Mouse (Mus musculus) neural tube, embryonic 12.5 days (tissue): ENCODE data around the gene Gm6592. TPM values are rescaled to one million over a fixed set of nuclear protein-coding genes. Genes with fewer than 3 reads are reported as not detected.
"Not testable (repeated sequence)": the region's sequence is repeated elsewhere in the genome, so short reads cannot be mapped to it uniquely, and the experiment has no call there.

ENCODE experiments used
- ATAC-seq: fragments of 200-750 bp; cut with Nextera tagmentation; 2 replicates; pipeline ENCODE4 v1.8.0; 2017; ENCODE audit warnings: low read depth, mild to moderate bottlenecking, moderate TSS enrichment, moderate library complexity; ENCODE audit not compliant: low FRiP score
- H3K27ac ChIP-seq: fragments of 300-500 bp; sonication (generic); 2 replicates; pipeline ENCODE4 v1.5.1; 2016
- H3K27me3 ChIP-seq: fragments of 300-500 bp; sonication (generic); replicated peaks from 2 replicates; pipeline ENCODE4 v1.6.1; 2016; ENCODE audit warnings: mild to moderate bottlenecking
- H3K36me3 ChIP-seq: fragments of 300-500 bp; sonication (generic); 2 replicates; pipeline ENCODE4 v1.6.1; 2016; ENCODE audit warnings: mild to moderate bottlenecking
- H3K4me1 ChIP-seq: fragments of 300-500 bp; sonication (generic); 2 replicates; pipeline ENCODE4 v1.6.1; 2016
- H3K4me2 ChIP-seq: fragments of 300-500 bp; sonication (generic); replicated peaks from 2 replicates; pipeline ENCODE4 v1.6.1; 2016; ENCODE audit warnings: mild to moderate bottlenecking
- H3K4me3 ChIP-seq: fragments of 300-500 bp; sonication (generic); 2 replicates; pipeline ENCODE4 v1.5.1; 2016
- H3K9ac ChIP-seq: fragments of 300-500 bp; sonication (generic); 2 replicates; pipeline ENCODE4 v1.6.1; 2016; ENCODE audit warnings: mild to moderate bottlenecking
- H3K9me3 ChIP-seq: fragments of 300-500 bp; sonication (generic); 2 replicates; pipeline ENCODE4 v1.6.1; 2016; ENCODE audit warnings: mild to moderate bottlenecking
- WGBS: fragments of 180-500 bp; shearing (Covaris S2); methylation state at CpG from one replicate; pipeline ENCODE4 v1.1.7; 2016; 5-methylcytosine and 5-hydroxymethylcytosine counted together
- polyA plus RNA-seq: library from polyadenylated mRNA; unstranded; fragments of >200 nt; fragmentation: Nextera tagmentation; extraction: Ambion mirVana; gene quantifications from 2 replicates; pipeline ENCODE4 v1.2.1, GENCODE M21; 2016

The Gm6592 gene
- not detected in 2 replicates for polyA plus RNA-seq

DNA sequence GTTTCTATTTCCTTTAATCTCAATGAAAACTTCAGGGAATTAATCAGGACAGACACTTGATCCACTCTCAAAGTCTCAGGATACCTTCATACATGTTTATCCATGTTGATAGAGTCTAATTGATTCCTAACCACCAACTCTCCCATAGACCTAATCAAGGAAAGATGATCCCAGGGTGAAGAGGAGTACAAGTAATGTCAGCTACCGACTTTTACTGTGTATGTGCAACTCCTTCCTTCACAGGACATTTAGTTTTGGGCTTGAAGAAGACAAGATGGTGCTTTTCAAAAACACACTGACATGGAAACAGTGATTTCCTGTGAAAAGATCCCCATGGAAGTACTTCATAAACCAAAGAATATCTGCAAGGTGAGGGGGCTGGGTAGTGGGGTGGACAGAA is at the start of gene Gm6592:
Gene Gm6592 (plus strand): TSS at position 301 of the 400 bp plus-strand sequence.
- Histone ChIP-seq H3K27me3 (no peaks in the 10 kb centered on the region), H3K36me3 (no peaks in the 10 kb centered on the region), H3K4me2 (no peak within 1 kb of the TSS), H3K4me3 (no peak within 1 kb of the TSS), H3K4me1 (no peaks in the 10 kb centered on the region), H3K9me3 (no peaks in the 10 kb centered on the region), H3K27ac (no peak within 1 kb of the TSS), H3K9ac (no peak within 1 kb of the TSS)
- 77% methylated on average over 1 of the region's 1 CpGs for WGBS
- ATAC-seq: no peak

DNA sequence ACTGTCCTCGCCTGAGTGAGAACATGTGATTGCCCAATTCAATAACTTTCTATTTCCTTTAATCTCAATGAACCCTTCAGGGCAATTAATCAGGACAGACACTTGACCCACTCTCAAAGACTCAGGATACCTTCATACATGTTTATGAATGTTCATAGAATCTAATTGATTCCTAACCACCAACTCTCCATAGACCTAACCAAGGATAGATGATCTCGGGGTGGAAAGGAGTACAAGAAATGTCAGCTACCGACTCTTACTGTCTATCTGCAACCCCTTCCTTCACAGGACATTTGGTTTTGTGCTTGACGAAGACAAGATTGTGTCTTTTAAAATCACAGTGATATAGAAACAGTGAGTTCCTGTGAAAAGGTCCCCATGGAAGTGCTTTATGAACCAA is 40.4 kb upstream of the Gm6592 start, which contains the start of gene Ssxb5:
Gene Ssxb5 (plus strand): TSS at position 301 of the 400 bp plus-strand sequence.
- H3K9me3 ChIP-seq, H3K4me1 ChIP-seq, H3K36me3 ChIP-seq, H3K9ac ChIP-seq, H3K4me3 ChIP-seq, ATAC-seq, H3K27me3 ChIP-seq, H3K27ac ChIP-seq, H3K4me2 ChIP-seq: not testable (repeated sequence)
- 83% methylated on average over 4 of the region's 4 CpGs for WGBS

DNA sequence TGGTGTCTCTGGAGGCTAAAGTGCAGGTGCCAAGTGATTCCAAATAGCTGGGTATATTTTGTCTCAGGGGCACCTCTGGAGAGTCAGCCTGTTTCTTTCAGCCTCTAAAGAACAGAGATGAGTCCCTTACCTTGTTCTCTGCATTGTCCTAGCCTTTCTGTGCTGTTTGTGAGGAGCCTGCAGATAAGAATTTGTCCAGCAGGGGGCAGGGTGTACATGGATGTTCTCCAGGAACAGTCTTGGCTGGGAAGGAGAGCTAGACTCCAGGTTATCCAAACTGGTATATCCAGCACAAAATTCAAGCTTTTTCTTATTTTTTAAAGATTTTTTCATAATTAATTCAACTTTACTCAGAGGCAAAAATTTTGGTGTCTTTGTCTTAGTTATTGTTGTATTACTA is 11.8 kb upstream of the Gm6592 start:
- Histone ChIP-seq H3K4me2 (no peak overlapping the region), H3K9ac (no peak overlapping the region), H3K36me3 (no peaks in the 10 kb centered on the region), H3K9me3 (no peaks in the 10 kb centered on the region), H3K4me1 (no peaks in the 10 kb centered on the region), H3K27me3 (no peaks in the 10 kb centered on the region), H3K27ac (no peak overlapping the region), H3K4me3 (no peak overlapping the region)
- ATAC-seq: no peak

DNA sequence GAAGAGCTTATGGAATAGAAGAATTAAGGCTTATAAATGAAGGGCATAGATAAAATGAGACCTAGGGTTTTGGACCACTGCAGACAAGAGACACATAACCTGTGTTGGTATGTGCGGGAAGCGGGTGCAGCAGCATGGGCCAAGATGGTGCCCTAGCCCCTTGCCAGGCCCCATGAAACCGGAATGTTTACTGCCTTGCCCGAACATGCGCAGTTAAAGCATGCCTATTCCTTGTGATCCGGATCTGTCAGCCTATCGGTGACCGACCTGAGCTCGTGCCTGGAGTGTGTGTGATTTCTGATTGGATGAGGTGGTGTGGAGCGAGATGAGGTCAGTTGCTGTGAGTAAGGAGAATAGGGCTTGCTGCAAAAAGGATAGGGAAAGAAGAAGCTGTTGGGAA is 8.7 kb downstream of the Gm6592 start:
- ATAC-seq: no peak
- Histone ChIP-seq H3K27ac (no peak overlapping the region), H3K9me3 (no peaks in the 10 kb centered on the region), H3K4me3 (no peak overlapping the region), H3K27me3 (no peaks in the 10 kb centered on the region), H3K4me1 (no peaks in the 10 kb centered on the region), H3K36me3 (no peaks in the 10 kb centered on the region), H3K9ac (no peak overlapping the region), H3K4me2 (no peak overlapping the region)
- 93% methylated on average over 10 of the region's 10 CpGs for WGBS

DNA sequence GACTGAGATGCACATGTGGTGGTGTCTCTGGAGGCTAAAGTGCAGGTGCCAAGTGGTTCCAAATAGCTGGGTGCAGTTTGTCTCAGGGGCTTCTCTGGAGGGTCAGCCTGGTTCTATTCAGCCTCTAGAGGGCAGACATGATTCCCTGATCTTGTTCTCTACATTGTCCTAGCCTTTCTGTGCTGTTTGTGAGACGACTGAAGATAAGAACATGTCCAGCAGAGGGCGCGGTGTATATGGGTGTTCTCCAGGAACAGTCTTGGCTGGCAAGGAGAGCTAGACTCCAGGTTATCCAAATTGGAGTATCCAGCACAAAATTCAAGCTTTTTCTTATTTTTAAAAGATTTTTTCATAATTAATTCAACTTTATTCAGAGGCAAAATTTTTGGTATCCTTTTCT is 20.5 kb downstream of the Gm6592 start:
- 0 out of 2 replicates have a peak, but pooled peaks have one; percentile 56 for ATAC-seq
- not testable (repeated sequence) for H3K9ac ChIP-seq, H3K4me3 ChIP-seq, H3K36me3 ChIP-seq, H3K4me2 ChIP-seq, H3K27ac ChIP-seq, H3K27me3 ChIP-seq, H3K4me1 ChIP-seq, H3K9me3 ChIP-seq
- WGBS: 6% methylated on average over 3 of the region's 3 CpGs

DNA sequence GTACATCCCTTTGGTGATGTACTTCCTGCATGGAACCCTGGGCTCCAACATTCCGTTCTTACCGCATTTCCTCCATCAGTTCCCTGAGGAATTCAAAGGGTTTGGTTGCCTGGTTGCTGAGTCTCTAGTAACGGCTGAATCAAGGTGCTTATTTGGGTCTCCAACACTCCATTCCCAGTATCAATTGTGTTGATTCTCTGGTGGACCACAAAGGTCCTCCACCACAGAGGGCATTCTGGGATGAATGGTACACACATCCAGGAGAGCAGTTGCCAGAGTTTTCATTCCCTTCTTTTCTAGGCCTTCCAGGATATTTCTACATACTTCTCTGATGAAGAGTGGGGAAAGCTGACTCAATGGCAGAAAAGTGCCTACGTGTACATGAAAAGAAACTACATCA is 30.2 kb downstream of the Gm6592 start, which contains the start of gene Gm5751:
Gene Gm5751 (plus strand): TSS at position 301 of the 400 bp plus-strand sequence.
- H3K4me2 ChIP-seq, H3K9ac ChIP-seq, H3K36me3 ChIP-seq, H3K27me3 ChIP-seq, H3K9me3 ChIP-seq, H3K4me1 ChIP-seq, H3K4me3 ChIP-seq, H3K27ac ChIP-seq, ATAC-seq: not testable (repeated sequence)
- WGBS: 89% methylated on average over 3 of the region's 4 CpGs

DNA sequence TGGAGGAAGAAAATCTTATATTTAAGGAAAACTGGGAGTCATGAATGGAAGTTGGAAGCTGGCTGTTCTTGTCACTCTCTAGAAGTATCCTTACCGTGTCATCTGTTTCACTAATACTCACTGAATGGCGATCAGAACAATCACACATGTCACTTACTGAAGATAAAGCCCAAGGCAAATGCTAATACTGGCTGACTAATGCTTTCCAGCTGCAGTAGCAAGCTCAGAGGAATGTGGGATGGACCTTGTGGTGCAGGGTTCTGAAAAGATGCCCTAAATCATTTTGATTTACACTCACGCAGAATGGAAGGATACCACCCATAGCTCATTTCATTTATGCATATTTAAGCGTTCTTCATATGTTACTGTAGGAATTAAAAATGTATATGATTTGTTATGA is 40.5 kb downstream of the Gm6592 start:
- Histone ChIP-seq H3K4me2 (no peak overlapping the region), H3K27me3 (no peaks in the 10 kb centered on the region), H3K9me3 (no peaks in the 10 kb centered on the region), H3K4me3 (no peak overlapping the region), H3K9ac (no peak overlapping the region), H3K27ac (no peak overlapping the region), H3K36me3 (no peaks in the 10 kb centered on the region), H3K4me1 (no peaks in the 10 kb centered on the region)
- WGBS: 69% methylated on average over 4 of the region's 4 CpGs
- ATAC-seq: no peak

DNA sequence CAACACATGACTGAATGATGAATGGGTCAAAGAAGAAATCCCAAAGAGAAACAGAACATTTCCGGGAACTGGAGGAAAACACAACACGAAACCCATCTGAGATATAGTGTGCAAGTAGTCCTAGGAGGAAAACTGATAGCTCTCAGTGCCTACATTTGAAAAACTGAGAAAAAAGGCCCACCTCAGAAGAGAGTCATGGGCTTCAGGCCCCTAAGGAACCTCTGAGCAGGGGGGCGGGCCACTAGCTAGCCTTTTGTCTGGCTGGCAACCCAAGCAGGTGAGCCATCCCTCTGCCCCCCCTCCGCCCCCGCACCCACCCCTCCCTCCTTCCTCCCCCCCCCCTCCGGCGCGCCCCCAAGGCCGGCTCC is 48.2 kb downstream of the Gm6592 start:
- Histone ChIP-seq H3K36me3 (no peaks in the 10 kb centered on the region), H3K27me3 (no peaks in the 10 kb centered on the region), H3K4me3 (peak overlapping the region; percentile 52), H3K4me1 (no peaks in the 10 kb centered on the region), H3K9me3 (no peaks in the 10 kb centered on the region), H3K27ac (no peak overlapping the region), H3K4me2 (peak overlapping the region; percentile 64), H3K9ac (peak overlapping the region; percentile 77)
- peak; percentile 28 for ATAC-seq
- 53% methylated on average over 3 of the region's 9 CpGs for WGBS

DNA sequence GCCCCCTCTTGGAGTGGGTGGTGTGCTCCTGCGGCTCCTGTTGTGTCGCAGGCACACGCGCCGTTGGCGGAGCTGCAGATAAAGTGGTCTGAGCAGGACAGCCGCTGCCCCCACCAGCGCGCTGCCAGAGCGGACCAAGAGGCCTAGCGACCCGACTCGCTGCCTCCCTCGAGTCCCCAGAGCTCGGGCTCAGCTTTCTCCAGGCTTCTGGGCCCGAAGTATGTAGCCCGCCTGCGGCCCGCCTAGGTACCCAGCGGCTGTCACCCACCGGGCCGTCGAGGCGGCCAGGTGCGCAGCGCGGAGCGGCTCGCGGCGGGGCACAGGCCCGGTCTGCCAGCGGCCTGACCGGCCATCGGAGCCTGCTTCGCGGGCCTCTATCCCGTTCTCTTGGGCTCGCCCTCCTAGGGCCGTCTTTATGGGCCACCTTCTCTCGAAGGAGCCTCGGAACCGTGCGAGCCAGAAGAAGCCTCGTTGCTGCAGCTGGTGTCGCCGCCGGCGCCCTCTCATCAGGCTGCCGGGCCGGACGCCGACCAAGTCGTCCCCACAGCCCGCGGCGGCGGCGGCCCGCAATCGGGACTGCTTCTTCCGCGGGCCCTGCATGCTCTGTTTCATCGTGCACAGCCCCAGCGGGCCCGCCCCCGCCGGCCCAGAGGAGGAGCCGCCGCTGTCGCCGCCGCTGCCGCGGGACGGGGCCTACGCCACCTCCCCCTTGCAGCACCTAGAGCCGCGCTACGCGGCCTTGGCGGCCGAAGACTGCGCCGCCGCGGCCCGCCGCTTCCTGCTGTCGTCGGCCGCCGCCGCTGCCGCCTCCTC is 48.8 kb downstream of the Gm6592 start, which contains the start of gene B630019K06Rik:
Gene B630019K06Rik (plus strand): TSS at position 40 of the 813 bp plus-strand sequence.
- WGBS: 20% methylated on average over 86 of the region's 95 CpGs

DNA sequence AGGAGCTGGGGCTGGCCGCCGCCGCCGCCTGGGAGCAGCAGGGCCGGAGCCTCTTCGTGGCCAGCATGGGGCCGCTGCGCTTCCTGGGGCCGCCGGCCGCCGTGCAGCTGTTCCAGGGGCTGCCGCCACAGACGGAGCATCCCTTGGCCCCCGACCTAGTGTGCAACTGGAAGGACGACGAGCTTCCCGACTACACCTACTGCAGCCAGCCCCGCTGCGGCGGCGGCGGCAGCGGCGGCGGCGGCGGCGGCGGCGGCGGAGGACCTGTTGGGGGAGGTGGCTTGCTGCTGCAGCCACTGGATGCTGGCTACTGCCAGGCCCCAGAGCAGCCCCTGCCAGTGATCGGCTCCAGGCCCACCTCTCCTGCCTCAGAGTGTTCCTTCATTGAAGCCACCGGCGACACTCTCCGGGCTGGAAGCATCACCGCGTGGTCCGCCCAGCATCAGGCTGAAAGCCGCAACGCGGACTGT is 49.4 kb downstream of the Gm6592 start:
- no peaks in the 10 kb centered on the region for H3K27me3 ChIP-seq
- H3K4me1 ChIP-seq: no peaks in the 10 kb centered on the region
- peak overlapping the region; percentile 42; the same call in 1 of the 2 replicates for H3K27ac ChIP-seq
- H3K4me2 ChIP-seq: peak overlapping the region; percentile 64
- peak overlapping the region; percentile 52 for H3K4me3 ChIP-seq
- H3K9ac ChIP-seq: peak overlapping the region; percentile 77
- no peaks in the 10 kb centered on the region for H3K9me3 ChIP-seq
- 21% methylated on average over 32 of the region's 42 CpGs for WGBS
- H3K36me3 ChIP-seq: no peaks in the 10 kb centered on the region
- peak; percentile 76 for ATAC-seq

More for the DNA sequence above, 48.8 kb downstream of the Gm6592 start, which contains the start of gene B630019K06Rik:
- Histone ChIP-seq H3K4me2 (peak within 1 kb of the TSS; percentile 64), H3K27me3 (no peaks in the 10 kb centered on the region), H3K9ac (peak within 1 kb of the TSS; percentile 77), H3K4me1 (no peaks in the 10 kb centered on the region), H3K4me3 (peak within 1 kb of the TSS; percentile 52), H3K27ac (peak within 1 kb of the TSS; percentile 42; the same call in 1 of the 2 replicates), H3K9me3 (no peaks in the 10 kb centered on the region), H3K36me3 (no peaks in the 10 kb centered on the region)
- ATAC-seq: peak; percentile 90
